Mouse (Mus musculus) small intestine, adult 2 months (tissue): ENCODE results near the gene Eif2b5. TPM values are rescaled to one million over a fixed set of nuclear protein-coding genes. Genes with fewer than 3 reads are reported as not detected.

ENCODE experiments used
- H3K27ac ChIP-seq: fragments of 200-500 bp; 2 replicates; pipeline ENCODE4 v1.5.1; 2012; ENCODE audit warnings: low read depth, low read length, control low read depth, inconsistent platforms; ENCODE audit not compliant: insufficient read depth
- H3K27me3 ChIP-seq: fragments of 200-500 bp; 2 replicates; pipeline ENCODE4 v1.6.1; 2012; ENCODE audit warnings: mild to moderate bottlenecking, moderate library complexity, low read length, inconsistent platforms; ENCODE audit not compliant: control insufficient read depth, insufficient read depth
- H3K36me3 ChIP-seq: fragments of 200-500 bp; 2 replicates; pipeline ENCODE4 v1.6.1; 2012; ENCODE audit warnings: mild to moderate bottlenecking, low read length, control low read depth, inconsistent platforms; ENCODE audit not compliant: control insufficient read depth, insufficient read depth
- H3K4me1 ChIP-seq: fragments of 200-500 bp; 2 replicates; pipeline ENCODE4 v1.6.1; 2012; ENCODE audit warnings: low read length, inconsistent platforms, mixed read lengths; ENCODE audit not compliant: control insufficient read depth, insufficient read depth, insufficient read length
- H3K4me3 ChIP-seq: fragments of 200-500 bp; 2 replicates; pipeline ENCODE4 v1.5.1; 2012; ENCODE audit warnings: low read depth, mild to moderate bottlenecking, control low read depth, inconsistent platforms, low read length, moderate library complexity
- CTCF ChIP-seq: fragments of 200-500 bp; IDR thresholded peaks from 2 replicates; pipeline ENCODE4 v1.5.1; 2012; ENCODE audit warnings: low read depth, mild to moderate bottlenecking, control low read depth, inconsistent platforms, low read length, moderate library complexity, mixed read lengths; ENCODE audit not compliant: insufficient replicate concordance, insufficient read length; ENCODE audit errors: extremely low read depth
- POLR2A ChIP-seq: fragments of 200-500 bp; IDR thresholded peaks from 2 replicates; pipeline ENCODE4 v1.6.1; 2012; ENCODE audit warnings: low read depth, mild to moderate bottlenecking, control low read depth, inconsistent platforms, low read length, moderate library complexity
- WGBS: fragments of 180-500 bp; shearing (Covaris S2); methylation state at CpG from one replicate; pipeline ENCODE4 v1.1.7; 2018; 5-methylcytosine and 5-hydroxymethylcytosine counted together
- polyA plus RNA-seq: library from polyadenylated mRNA; depleted of rRNA; stranded (reverse); fragments of >200 nt; gene quantifications from 2 replicates; pipeline ENCODE4 v1.2.3, GENCODE M21; 2012; rRNA removed

Gene Eif2b5
- polyA plus RNA-seq, 1 experiment = 16.1 TPM

DNA sequence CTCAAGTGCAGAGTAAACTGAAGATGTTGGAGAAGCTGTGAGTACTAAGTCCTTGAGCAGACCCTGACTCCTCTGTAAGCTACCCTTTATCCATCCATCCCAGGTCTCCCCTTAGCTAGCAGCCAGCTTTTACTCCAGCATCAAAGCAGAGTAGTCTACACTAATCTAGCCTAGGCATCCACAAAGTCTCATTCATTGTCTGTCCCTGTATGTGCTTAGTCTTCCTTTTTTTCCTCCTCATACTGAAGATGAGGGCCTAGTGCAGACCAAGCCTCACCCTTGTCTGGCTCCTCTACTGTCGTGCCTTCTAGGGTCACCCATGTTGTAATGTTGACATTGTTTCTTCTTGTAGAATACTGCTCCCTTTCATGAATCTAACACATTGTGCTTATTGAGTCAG lies 54.0 kb downstream of the Eif2b5 start:
- Histone ChIP-seq H3K27me3 (no peaks in the 10 kb centered on the region), H3K36me3 (peaks cover 58% of the 10 kb centered on the region), H3K4me1 (peaks cover 5% of the 10 kb centered on the region; the same call in 1 of the 2 replicates), H3K27ac (no peak overlapping the region), H3K4me3 (no peak overlapping the region)
- WGBS = 86% methylated on average over 1 of the region's 1 CpGs
- TF ChIP-seq POLR2A (no peak), CTCF (no peak)

DNA sequence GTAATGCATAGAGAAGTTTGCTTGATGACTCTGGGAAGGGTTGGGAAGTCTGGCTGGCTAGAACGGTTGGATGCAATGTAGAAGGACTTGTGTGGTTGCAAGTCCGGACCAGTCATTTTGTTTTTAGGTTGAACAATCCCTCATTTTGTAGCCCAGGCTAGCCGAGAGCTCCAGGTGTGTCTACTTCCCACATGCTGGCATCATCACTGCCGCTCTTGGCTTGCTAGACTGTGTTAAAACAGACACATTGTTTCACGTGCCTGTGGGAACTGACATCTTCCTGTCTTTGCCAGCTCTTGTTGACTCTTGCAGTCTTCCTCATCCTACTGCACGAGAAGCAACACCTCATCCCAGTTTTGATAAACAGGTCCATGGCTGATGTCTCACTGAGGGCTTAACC lies 56.4 kb downstream of the Eif2b5 start:
- TF ChIP-seq POLR2A = no peak
- TF ChIP-seq CTCF = no peak
- no peak overlapping the region for H3K27ac ChIP-seq
- no peaks in the 10 kb centered on the region for H3K27me3 ChIP-seq
- H3K4me3 ChIP-seq = no peak overlapping the region
- WGBS = 87% methylated on average over 6 of the region's 6 CpGs
- peaks cover 78% of the 10 kb centered on the region for H3K36me3 ChIP-seq
- H3K4me1 ChIP-seq = no peaks in the 10 kb centered on the region

DNA sequence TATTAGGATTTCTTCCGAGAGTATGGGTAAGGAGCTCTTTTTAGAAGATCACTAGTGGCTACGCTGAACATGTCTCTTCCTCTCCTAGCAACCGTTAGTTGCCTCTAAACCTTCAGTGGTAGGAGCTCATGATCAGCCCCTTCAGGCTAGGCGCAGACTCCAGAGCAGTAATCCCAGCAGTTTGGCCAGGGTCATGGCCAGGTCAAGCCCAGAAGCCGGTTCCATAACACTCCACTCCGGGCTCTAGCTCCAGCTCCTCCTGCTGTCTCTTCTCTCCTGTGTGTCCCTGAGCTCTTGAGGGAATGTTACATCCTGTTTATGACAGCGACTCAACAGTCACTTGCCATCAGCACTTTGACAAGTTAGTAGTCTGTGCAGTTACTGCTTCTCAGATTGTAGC lies 58.8 kb downstream of the Eif2b5 start:
- Histone ChIP-seq H3K4me3 (no peak overlapping the region), H3K27me3 (no peaks in the 10 kb centered on the region), H3K36me3 (peaks cover 77% of the 10 kb centered on the region), H3K27ac (no peak overlapping the region), H3K4me1 (no peaks in the 10 kb centered on the region)
- no peak for TF ChIP-seq CTCF
- no peak for TF ChIP-seq POLR2A
- WGBS = 72% methylated on average over 7 of the region's 7 CpGs

Other genes with a start within 250 kb of the Eif2b5 start
- 13.4 and 21.8 TPM in 2 replicates for gene Parl, start 196.4 kb upstream of the Eif2b5 start, polyA plus RNA-seq
- gene Cyp2ab1, start 173.4 kb upstream of the Eif2b5 start, polyA plus RNA-seq = 0.32 TPM in 1 of 2 replicates, not detected in the other
- gene Abcc5, start 72.4 kb upstream of the Eif2b5 start, polyA plus RNA-seq = 17.7 and 19.1 TPM in 2 replicates
- gene Dvl3, start 18.2 kb downstream of the Eif2b5 start, polyA plus RNA-seq = 33.8 and 52.4 TPM in 2 replicates
- 177 and 508 TPM in 2 replicates for gene Ap2m1, start 36.7 kb downstream of the Eif2b5 start, polyA plus RNA-seq
- gene Abcf3, start 49.8 kb downstream of the Eif2b5 start, polyA plus RNA-seq = 10.0 and 15.0 TPM in 2 replicates
- gene Vwa5b2, start 90.7 kb downstream of the Eif2b5 start, polyA plus RNA-seq = 4.6 and 6.8 TPM in 2 replicates
- 6.6 and 7.2 TPM in 2 replicates for gene Eef1akmt4, start 112.8 kb downstream of the Eif2b5 start, polyA plus RNA-seq
- gene Gm49333, start 112.8 kb downstream of the Eif2b5 start, polyA plus RNA-seq = 0.08 TPM in 1 of 2 replicates, not detected in the other
- 16.8 and 18.6 TPM in 2 replicates for gene Alg3, start 112.9 kb downstream of the Eif2b5 start, polyA plus RNA-seq
- gene Camk2n2, start 122.5 kb downstream of the Eif2b5 start, polyA plus RNA-seq = 3.1 and 6.7 TPM in 2 replicates
- gene Ece2, start 131.0 kb downstream of the Eif2b5 start, polyA plus RNA-seq = 0.19 and 0.42 TPM in 2 replicates
- 24.5 and 45.0 TPM in 2 replicates for gene Psmd2, start 152.8 kb downstream of the Eif2b5 start, polyA plus RNA-seq
- gene Eif4g1, start 169.5 kb downstream of the Eif2b5 start, polyA plus RNA-seq = 213 and 340 TPM in 2 replicates
- gene Fam131a, start 194.4 kb downstream of the Eif2b5 start, polyA plus RNA-seq = 2.5 and 3.9 TPM in 2 replicates
- 4.3 and 10.6 TPM in 2 replicates for gene Polr2h, start 218.8 kb downstream of the Eif2b5 start, polyA plus RNA-seq
- 102 and 218 TPM in 2 replicates for gene Clcn2, start 218.9 kb downstream of the Eif2b5 start, polyA plus RNA-seq
- gene Chrd, start 234.3 kb downstream of the Eif2b5 start, polyA plus RNA-seq = 2.2 and 3.3 TPM in 2 replicates
- gene Thpo, start 235.7 kb downstream of the Eif2b5 start, polyA plus RNA-seq = 2.0 and 4.0 TPM in 2 replicates